Mouse (Mus musculus) heart, embryonic 10.5 days (tissue): ENCODE measurements around the gene Krtdap. TPM values are rescaled to one million over a fixed set of nuclear protein-coding genes. Genes with fewer than 3 reads are reported as not detected.

Experiments used
- DNase-seq: peaks from one replicate; pipeline ENCODE4 v3.0.0-alpha.2; 2017; ENCODE audit warnings: low spot score
- H3K27ac ChIP-seq: fragments of 300-500 bp; sonication (generic); 2 replicates; pipeline ENCODE4 v1.5.1; 2016; ENCODE audit warnings: mild to moderate bottlenecking
- H3K27me3 ChIP-seq: fragments of 300-500 bp; sonication (generic); 2 replicates; pipeline ENCODE4 v1.6.1; 2016; ENCODE audit warnings: mild to moderate bottlenecking; ENCODE audit not compliant: poor library complexity, insufficient read depth, severe bottlenecking
- H3K36me3 ChIP-seq: fragments of 300-500 bp; sonication (generic); 2 replicates; pipeline ENCODE4 v1.6.1; 2016; ENCODE audit warnings: mild to moderate bottlenecking, moderate library complexity
- H3K4me1 ChIP-seq: fragments of 300-500 bp; sonication (generic); 2 replicates; pipeline ENCODE4 v1.6.1; 2016; ENCODE audit warnings: mild to moderate bottlenecking
- H3K4me3 ChIP-seq: fragments of 300-500 bp; sonication (generic); 2 replicates; pipeline ENCODE4 v1.5.1; 2016; ENCODE audit warnings: mild to moderate bottlenecking, moderate library complexity
- H3K9me3 ChIP-seq: fragments of 300-500 bp; sonication (generic); 2 replicates; pipeline ENCODE4 v1.6.1; 2016; ENCODE audit warnings: mild to moderate bottlenecking, moderate library complexity
- WGBS: fragments of 180-500 bp; shearing (Covaris S2); methylation state at CpG from one replicate; pipeline ENCODE4 v1.1.7; 2016; 5-methylcytosine and 5-hydroxymethylcytosine counted together
- polyA plus RNA-seq: library from polyadenylated mRNA; unstranded; fragments of >200 nt; fragmentation: Nextera tagmentation; extraction: Ambion mirVana; gene quantifications from 2 replicates; pipeline ENCODE4 v1.2.1, GENCODE M21; 2016

The Krtdap gene
- polyA plus RNA-seq, 1 experiment from 2014 or later, result not detected

GRCm38 (mm10) chr7:30766408-30766807, 21.3 kb upstream of the Krtdap start:
- Histone ChIP-seq H3K4me3 (no peak overlapping the region), H3K36me3 (no peaks in the 10 kb centered on the region), H3K4me1 (peaks cover 18% of the 10 kb centered on the region), H3K9me3 (no peaks in the 10 kb centered on the region), H3K27ac (no peak overlapping the region), H3K27me3 (peaks cover 8% of the 10 kb centered on the region; the same call in 1 of the 2 replicates)
- 85% methylated on average over 4 of the region's 4 CpGs for WGBS
- no peak for DNase-seq

GRCm38 (mm10) chr7:30769236-30769635, 18.5 kb upstream of the Krtdap start:
- WGBS, result 31% methylated on average over 9 of the region's 9 CpGs
- Histone ChIP-seq H3K27ac (no peak overlapping the region), H3K4me1 (peaks cover 13% of the 10 kb centered on the region), H3K9me3 (no peaks in the 10 kb centered on the region), H3K27me3 (peaks cover 5% of the 10 kb centered on the region; the same call in 1 of the 2 replicates), H3K4me3 (no peak overlapping the region), H3K36me3 (no peaks in the 10 kb centered on the region)
- DNase-seq, result no peak

GRCm38 (mm10) chr7:30776104-30776503, 11.6 kb upstream of the Krtdap start:
- no peak overlapping the region for H3K4me3 ChIP-seq
- H3K36me3 ChIP-seq, result no peaks in the 10 kb centered on the region
- no peaks in the 10 kb centered on the region for H3K4me1 ChIP-seq
- no peak overlapping the region for H3K27ac ChIP-seq
- no peaks in the 10 kb centered on the region for H3K9me3 ChIP-seq
- 78% methylated on average over 9 of the region's 9 CpGs for WGBS
- no peak for DNase-seq
- no peaks in the 10 kb centered on the region for H3K27me3 ChIP-seq

GRCm38 (mm10) chr7:30777081-30777579, 10.6 kb upstream of the Krtdap start:
- 39% methylated on average over 7 of the region's 7 CpGs for WGBS
- Histone ChIP-seq H3K27ac (no peak overlapping the region), H3K4me1 (no peaks in the 10 kb centered on the region), H3K9me3 (no peaks in the 10 kb centered on the region), H3K27me3 (no peaks in the 10 kb centered on the region), H3K36me3 (no peaks in the 10 kb centered on the region), H3K4me3 (no peak overlapping the region)
- no peak for DNase-seq

- Histone ChIP-seq H3K36me3 (no peaks in the 10 kb centered on the region), H3K27me3 (no peaks in the 10 kb centered on the region), H3K4me1 (no peaks in the 10 kb centered on the region), H3K4me3 (no peak overlapping the region), H3K9me3 (no peaks in the 10 kb centered on the region), H3K27ac (no peak overlapping the region)
- WGBS, result 67% methylated on average over 1 of the region's 1 CpGs
- no peak for DNase-seq
Observed at GRCm38 (mm10) chr7:30777911-30778310, 9.8 kb upstream of the Krtdap start.

- Histone ChIP-seq H3K4me1 (no peaks in the 10 kb centered on the region), H3K9me3 (no peaks in the 10 kb centered on the region), H3K27me3 (peaks cover 3% of the 10 kb centered on the region; the same call in 1 of the 2 replicates), H3K36me3 (no peaks in the 10 kb centered on the region), H3K4me3 (no peak overlapping the region), H3K27ac (no peak overlapping the region)
- 63% methylated on average over 4 of the region's 4 CpGs for WGBS
- DNase-seq, result no peak
Observed at GRCm38 (mm10) chr7:30781792-30782191, 5.9 kb upstream of the Krtdap start.

GRCm38 (mm10) chr7:30782658-30783057, 5.0 kb upstream of the Krtdap start:
- WGBS, result 65% methylated on average over 3 of the region's 3 CpGs
- no peak for DNase-seq
- no peaks in the 10 kb centered on the region for H3K36me3 ChIP-seq
- H3K4me3 ChIP-seq, result no peak overlapping the region
- no peaks in the 10 kb centered on the region for H3K9me3 ChIP-seq
- H3K27me3 ChIP-seq, result peaks cover 12% of the 10 kb centered on the region; the same call in 1 of the 2 replicates
- H3K4me1 ChIP-seq, result no peaks in the 10 kb centered on the region
- no peak overlapping the region for H3K27ac ChIP-seq

GRCm38 (mm10) chr7:30785154-30785553, 2.5 kb upstream of the Krtdap start:
- no peaks in the 10 kb centered on the region for H3K9me3 ChIP-seq
- DNase-seq, result no peak
- no peaks in the 10 kb centered on the region for H3K4me1 ChIP-seq
- 66% methylated on average over 1 of the region's 1 CpGs for WGBS
- H3K27me3 ChIP-seq, result peaks cover 28% of the 10 kb centered on the region; the same call in 1 of the 2 replicates
- H3K4me3 ChIP-seq, result no peak overlapping the region
- no peak overlapping the region for H3K27ac ChIP-seq
- no peaks in the 10 kb centered on the region for H3K36me3 ChIP-seq

GRCm38 (mm10) chr7:30785721-30786546, 1.8 kb upstream of the Krtdap start:
- no peak overlapping the region for H3K27ac ChIP-seq
- peaks cover 33% of the 10 kb centered on the region; the same call in 1 of the 2 replicates for H3K27me3 ChIP-seq
- no peak for DNase-seq
- no peaks in the 10 kb centered on the region for H3K4me1 ChIP-seq
- no peak overlapping the region for H3K4me3 ChIP-seq
- WGBS, result 73% methylated on average over 13 of the region's 13 CpGs
- no peaks in the 10 kb centered on the region for H3K9me3 ChIP-seq
- no peaks in the 10 kb centered on the region for H3K36me3 ChIP-seq

GRCm38 (mm10) chr7:30790141-30790540, 2.4 kb downstream of the Krtdap start:
- Histone ChIP-seq H3K4me3 (no peak overlapping the region), H3K36me3 (no peaks in the 10 kb centered on the region), H3K4me1 (no peaks in the 10 kb centered on the region), H3K27me3 (peaks cover 40% of the 10 kb centered on the region; the same call in 1 of the 2 replicates), H3K27ac (no peak overlapping the region), H3K9me3 (no peaks in the 10 kb centered on the region)
- DNase-seq, result no peak
- WGBS, result 68% methylated on average over 10 of the region's 10 CpGs

GRCm38 (mm10) chr7:30791921-30792320, 4.2 kb downstream of the Krtdap start:
- no peak for DNase-seq
- Histone ChIP-seq H3K4me3 (no peak overlapping the region), H3K27ac (no peak overlapping the region), H3K36me3 (no peaks in the 10 kb centered on the region), H3K4me1 (no peaks in the 10 kb centered on the region), H3K9me3 (no peaks in the 10 kb centered on the region), H3K27me3 (peaks cover 35% of the 10 kb centered on the region; the same call in 1 of the 2 replicates)
- 17% methylated on average over 9 of the region's 9 CpGs for WGBS

GRCm38 (mm10) chr7:30794921-30795320, 7.2 kb downstream of the Krtdap start:
- peaks cover 12% of the 10 kb centered on the region; the same call in 1 of the 2 replicates for H3K27me3 ChIP-seq
- H3K36me3 ChIP-seq, result no peaks in the 10 kb centered on the region
- H3K4me3 ChIP-seq, result no peak overlapping the region
- 0 out of 2 replicates have a peak, but pooled peaks cover 4% of the 10 kb centered on the region for H3K4me1 ChIP-seq
- no peak overlapping the region for H3K27ac ChIP-seq
- no peak for DNase-seq
- no peaks in the 10 kb centered on the region for H3K9me3 ChIP-seq

GRCm38 (mm10) chr7:30796790-30797189, 9.1 kb downstream of the Krtdap start:
- peaks cover 5% of the 10 kb centered on the region for H3K9me3 ChIP-seq
- H3K4me1 ChIP-seq, result 0 out of 2 replicates have a peak, but pooled peaks cover 4% of the 10 kb centered on the region
- H3K27me3 ChIP-seq, result no peaks in the 10 kb centered on the region
- no peak overlapping the region for H3K4me3 ChIP-seq
- no peaks in the 10 kb centered on the region for H3K36me3 ChIP-seq
- no peak overlapping the region for H3K27ac ChIP-seq
- no peak for DNase-seq
- 75% methylated on average over 1 of the region's 1 CpGs for WGBS
